Mouse (Mus musculus) c-Kit-negative CD71-positive TER-119-positive erythroid progenitor cells, embryonic 14.5 days (primary cell): ENCODE measurements around the gene Ak6.

Experiments
- DNase-seq: peaks from one replicate; pipeline ENCODE4 v3.0.0-alpha.2; 2013; ENCODE audit warnings: low read depth, low spot score

Gene Ak6

GRCm38 (mm10) chr13:100669291-100670022, 18.7 kb downstream of the Ak6 start, which contains the start of gene Ccdc125:
Gene Ccdc125, plus strand, starts transcription at chr13:100669717.
- no peak for DNase-seq

GRCm38 (mm10) chr13:100670181-100670741, 19.5 kb downstream of the Ak6 start:
- no peak for DNase-seq

DNA sequence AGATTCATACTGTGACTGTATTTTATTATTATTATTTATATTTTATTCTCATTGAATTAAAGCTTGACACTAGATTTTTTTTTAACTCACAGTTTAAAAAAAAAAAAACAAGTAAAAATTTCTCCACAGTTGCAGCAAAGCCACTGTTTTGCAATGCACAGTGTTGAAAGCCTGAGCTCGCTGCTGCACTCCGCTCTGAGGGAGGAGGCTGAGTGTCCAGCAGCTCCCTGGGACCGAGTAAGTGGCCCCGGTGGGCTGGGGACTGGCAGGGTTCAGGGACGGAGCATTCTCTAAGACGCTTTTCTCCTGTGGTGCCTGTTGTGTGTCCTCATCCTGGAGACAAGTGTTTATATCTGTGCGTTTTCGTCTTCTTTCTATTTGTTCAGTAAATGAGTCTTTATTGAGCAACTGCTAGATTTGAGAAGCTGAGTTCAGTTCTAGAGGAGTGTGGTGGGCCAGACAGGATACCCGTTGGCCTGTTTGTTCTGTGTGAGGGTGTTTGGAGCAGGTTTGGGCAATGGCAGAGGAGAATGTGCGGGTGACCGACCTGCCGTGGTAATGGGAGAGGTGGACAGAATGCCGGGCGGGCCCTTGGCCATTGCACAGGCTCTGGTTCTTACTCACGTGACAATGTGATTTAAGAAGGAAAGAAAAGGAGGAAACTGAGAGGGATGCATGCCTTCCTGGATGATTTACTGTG, 25.3 kb downstream of the Ak6 start:
- no peak for DNase-seq

- DNase-seq: no peak
Observed at GRCm38 (mm10) chr13:100681615-100682014, 30.8 kb downstream of the Ak6 start.

- DNase-seq: no peak
Observed at GRCm38 (mm10) chr13:100682837-100683236, 32.1 kb downstream of the Ak6 start.

- DNase-seq: peak; percentile 12
Observed at GRCm38 (mm10) chr13:100684355-100684754, 33.6 kb downstream of the Ak6 start.

DNA sequence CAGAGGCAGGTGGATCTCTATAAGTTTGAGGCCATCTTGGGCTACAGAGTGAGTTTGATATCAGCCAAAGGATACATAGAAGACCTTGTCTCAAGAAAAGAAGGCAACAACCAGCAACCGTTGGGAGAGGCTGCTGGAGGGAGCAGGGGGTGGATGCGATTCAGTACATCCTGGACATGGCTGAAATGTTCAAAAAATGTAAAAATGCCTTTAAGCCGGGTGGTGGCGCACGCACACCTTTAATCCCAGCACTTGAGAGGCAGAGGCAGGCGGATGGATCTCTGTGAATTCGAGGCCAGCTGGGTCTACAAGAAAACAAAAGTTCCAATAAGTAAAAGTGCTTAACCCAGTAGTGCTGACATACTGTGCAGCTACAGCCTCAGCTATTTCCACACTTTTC, 36.7 kb downstream of the Ak6 start:
- DNase-seq: no peak

DNA sequence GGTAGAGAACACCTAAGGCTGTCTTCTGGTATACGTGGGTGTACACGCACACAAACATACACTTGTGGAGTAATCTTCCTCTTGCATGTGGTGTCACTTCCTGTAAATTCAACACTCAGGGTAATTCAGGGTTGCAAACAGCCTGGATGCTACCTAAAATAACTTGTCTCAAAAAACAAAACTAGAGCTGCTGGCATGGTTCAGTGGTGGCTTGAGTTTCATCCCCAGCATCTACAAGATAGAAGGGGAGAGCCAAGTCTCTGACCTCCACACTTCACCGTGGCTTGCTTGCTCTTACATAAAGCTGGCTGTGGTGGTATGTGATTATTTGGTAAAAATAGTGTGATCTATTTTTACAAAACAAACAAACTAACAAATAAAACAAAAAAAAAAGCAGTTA, 46.8 kb downstream of the Ak6 start:
- no peak for DNase-seq

DNA sequence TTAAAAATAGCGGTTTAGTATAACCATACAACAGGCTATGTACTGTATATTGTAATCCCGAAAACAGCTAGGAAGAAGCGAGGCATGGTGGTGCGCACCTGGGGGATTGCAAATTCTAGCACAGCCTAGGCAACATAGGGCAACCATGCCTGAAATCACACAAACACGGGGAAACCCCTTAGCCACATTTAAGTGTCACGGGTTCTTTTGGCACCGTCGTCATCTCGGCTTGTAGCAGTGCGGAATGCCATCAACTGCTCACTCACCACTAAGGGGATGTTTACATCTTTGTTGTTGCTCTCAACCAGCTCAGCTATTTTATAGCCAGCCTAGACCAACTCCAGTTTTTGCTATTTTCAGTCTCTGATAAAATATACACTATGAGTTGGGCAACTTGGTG, 48.1 kb downstream of the Ak6 start:
- DNase-seq: no peak

DNA sequence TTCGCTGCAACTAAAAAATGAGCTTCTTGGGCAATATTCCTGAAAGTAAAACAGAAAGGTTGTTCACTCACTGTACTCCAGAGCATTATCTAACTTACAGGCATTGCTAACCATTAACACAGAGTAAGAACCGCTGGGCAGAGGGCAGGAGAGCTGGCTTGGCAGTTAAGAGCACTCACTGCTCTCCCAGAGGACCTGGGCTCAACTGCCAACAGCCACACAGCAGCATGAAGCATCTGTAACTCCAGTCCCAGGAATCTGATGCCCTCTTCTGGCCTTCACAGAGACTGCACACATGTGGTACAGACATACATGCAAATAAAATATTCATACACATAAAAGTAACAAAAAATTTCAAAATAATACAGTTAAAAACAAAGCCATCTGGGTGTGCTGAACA, 52.7 kb downstream of the Ak6 start:
- DNase-seq: no peak

DNA sequence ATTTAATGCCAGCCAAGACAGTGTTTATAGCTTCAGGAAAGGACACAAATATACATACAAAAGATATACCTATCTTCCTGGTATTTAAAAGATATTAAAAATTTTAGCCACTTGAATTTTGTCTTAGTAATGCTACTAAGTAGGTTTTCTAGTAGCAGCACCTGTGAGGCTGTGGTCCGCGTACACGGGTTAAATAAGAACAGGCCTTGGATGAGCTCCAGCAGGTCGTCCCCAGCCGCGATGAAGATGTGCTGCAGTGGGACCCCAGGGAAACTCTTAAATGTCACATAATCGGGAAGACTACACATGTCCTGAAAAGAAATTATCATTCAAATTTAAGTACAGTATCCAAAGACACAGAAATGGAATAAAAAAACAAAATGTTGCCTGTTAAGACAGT, 55.4 kb downstream of the Ak6 start:
- DNase-seq: no peak

DNA sequence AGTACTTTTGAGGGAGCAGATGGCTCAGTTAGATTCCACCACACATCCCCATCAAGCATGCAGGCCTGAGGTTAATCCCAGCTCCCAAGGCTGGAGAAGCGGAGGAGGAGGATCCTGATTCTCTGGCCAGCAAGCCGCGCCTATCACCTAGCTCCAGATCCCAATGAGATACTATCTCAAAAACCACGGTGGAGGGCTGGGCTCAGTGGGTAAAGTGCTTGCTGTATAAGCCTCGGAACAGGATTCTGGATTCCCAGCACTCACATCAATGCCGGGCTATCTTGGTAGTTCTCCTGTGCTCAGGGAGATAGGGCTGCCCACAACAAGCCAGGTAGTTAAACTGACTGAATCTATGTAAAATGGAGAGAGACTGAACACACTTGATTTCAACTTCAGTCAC, 64.7 kb downstream of the Ak6 start:
- DNase-seq: no peak
